Mouse (Mus musculus): ENCODE measurements around the gene Lemd2. TPM values are rescaled to one million over a fixed set of nuclear protein-coding genes. Genes with fewer than 3 reads are reported as not detected.
"Not testable (repeated sequence)": the region's sequence is repeated elsewhere in the genome, so short reads cannot be mapped to it uniquely, and the experiment has no call there.

The Lemd2 gene
- polyA plus RNA-seq, 1 experiment from 2014 or later, result 12.8 TPM

GRCm38 (mm10) chr17:27231586-27231985 lies 27.3 kb upstream of the Lemd2 start:
- not testable (repeated sequence) for H3K4me1 ChIP-seq (ENCODE audit: control insufficient read depth in 2 of 2, insufficient read depth in 2 of 2, low read length in 2 of 2); ATAC-seq (ENCODE audit: insufficient number of reproducible peaks, insufficient read depth, low FRiP score, low read depth); H3K9me3 ChIP-seq (ENCODE audit: control insufficient read depth, low read length); H3K36me3 ChIP-seq (ENCODE audit: control insufficient read depth, insufficient read depth, low read length); H3K9ac ChIP-seq (ENCODE audit: low read length); H3K27ac ChIP-seq (replicated peaks in 1 of 2; ENCODE audit: control insufficient read depth in 1 of 2, insufficient read depth in 1 of 2, low read depth in 2 of 2, low read length in 2 of 2); H3K4me2 ChIP-seq (ENCODE audit: low read length); H3K4me3 ChIP-seq (ENCODE audit: control insufficient read depth in 1 of 2, insufficient read depth in 1 of 2, low read depth in 1 of 2, low read length in 2 of 2)
- 90% methylated on average over 4 of the region's 4 CpGs for WGBS
- peaks cover 52% of the 10 kb centered on the region for H3K27me3 ChIP-seq (ENCODE audit: control insufficient read depth, insufficient read depth, low read length)

- WGBS, result 59% methylated on average over 5 of the region's 6 CpGs
- Histone ChIP-seq H3K4me2 (ENCODE audit: low read length) (no peak overlapping the region), H3K9ac (ENCODE audit: low read length) (no peak overlapping the region), H3K27ac (replicated peaks in 1 of 2; ENCODE audit: control insufficient read depth in 1 of 2, insufficient read depth in 1 of 2, low read depth in 2 of 2, low read length in 2 of 2) (no peak overlapping the region), H3K27me3 (ENCODE audit: control insufficient read depth, insufficient read depth, low read length) (peaks cover 49% of the 10 kb centered on the region), H3K4me3 (ENCODE audit: control insufficient read depth in 1 of 2, insufficient read depth in 1 of 2, low read depth in 1 of 2, low read length in 2 of 2) (no peak overlapping the region), H3K9me3 (ENCODE audit: control insufficient read depth, low read length) (no peaks in the 10 kb centered on the region), H3K36me3 (ENCODE audit: control insufficient read depth, insufficient read depth, low read length) (no peaks in the 10 kb centered on the region), H3K4me1 (ENCODE audit: control insufficient read depth in 2 of 2, insufficient read depth in 2 of 2, low read length in 2 of 2) (no peaks in the 10 kb centered on the region)
- no peak for ATAC-seq (ENCODE audit: insufficient number of reproducible peaks, insufficient read depth, low FRiP score, low read depth)
These were observed 26.9 kb upstream of the Lemd2 start for GRCm38 (mm10) chr17:27231146-27231503.

GRCm38 (mm10) chr17:27230455-27231145 lies 26.3 kb upstream of the Lemd2 start:
- 47% methylated on average over 8 of the region's 8 CpGs for WGBS
- no peaks in the 10 kb centered on the region for H3K9me3 ChIP-seq (ENCODE audit: control insufficient read depth, low read length)
- no peak overlapping the region for H3K9ac ChIP-seq (ENCODE audit: low read length)
- H3K36me3 ChIP-seq (ENCODE audit: control insufficient read depth, insufficient read depth, low read length), result no peaks in the 10 kb centered on the region
- peaks cover 45% of the 10 kb centered on the region for H3K27me3 ChIP-seq (ENCODE audit: control insufficient read depth, insufficient read depth, low read length)
- ATAC-seq (ENCODE audit: insufficient number of reproducible peaks, insufficient read depth, low FRiP score, low read depth), result no peak
- no peak overlapping the region for H3K4me2 ChIP-seq (ENCODE audit: low read length)
- no peak overlapping the region for H3K27ac ChIP-seq (replicated peaks in 1 of 2; ENCODE audit: control insufficient read depth in 1 of 2, insufficient read depth in 1 of 2, low read depth in 2 of 2, low read length in 2 of 2)
- H3K4me3 ChIP-seq (ENCODE audit: control insufficient read depth in 1 of 2, insufficient read depth in 1 of 2, low read depth in 1 of 2, low read length in 2 of 2), result no peak overlapping the region
- H3K4me1 ChIP-seq (ENCODE audit: control insufficient read depth in 2 of 2, insufficient read depth in 2 of 2, low read length in 2 of 2), result no peaks in the 10 kb centered on the region

- no peaks in the 10 kb centered on the region for H3K9me3 ChIP-seq (ENCODE audit: control insufficient read depth, low read length)
- no peak overlapping the region for H3K9ac ChIP-seq (ENCODE audit: low read length)
- no peak overlapping the region for H3K4me3 ChIP-seq (ENCODE audit: control insufficient read depth in 1 of 2, insufficient read depth in 1 of 2, low read depth in 1 of 2, low read length in 2 of 2)
- ATAC-seq (ENCODE audit: insufficient number of reproducible peaks, insufficient read depth, low FRiP score, low read depth), result no peak
- H3K36me3 ChIP-seq (ENCODE audit: control insufficient read depth, insufficient read depth, low read length), result no peaks in the 10 kb centered on the region
- 23% methylated on average over 14 of the region's 14 CpGs for WGBS
- no peak overlapping the region for H3K27ac ChIP-seq (replicated peaks in 1 of 2; ENCODE audit: control insufficient read depth in 1 of 2, insufficient read depth in 1 of 2, low read depth in 2 of 2, low read length in 2 of 2)
- H3K4me1 ChIP-seq (ENCODE audit: control insufficient read depth in 2 of 2, insufficient read depth in 2 of 2, low read length in 2 of 2), result no peaks in the 10 kb centered on the region
- H3K4me2 ChIP-seq (ENCODE audit: low read length), result no peak overlapping the region
- H3K27me3 ChIP-seq (ENCODE audit: control insufficient read depth, insufficient read depth, low read length), result peaks cover 52% of the 10 kb centered on the region
These were observed 25.6 kb upstream of the Lemd2 start for GRCm38 (mm10) chr17:27229710-27230454.

- no peak overlapping the region for H3K4me2 ChIP-seq (ENCODE audit: low read length)
- ATAC-seq (ENCODE audit: insufficient number of reproducible peaks, insufficient read depth, low FRiP score, low read depth), result no peak
- H3K27ac ChIP-seq (replicated peaks in 1 of 2; ENCODE audit: control insufficient read depth in 1 of 2, insufficient read depth in 1 of 2, low read depth in 2 of 2, low read length in 2 of 2), result no peak overlapping the region
- H3K9me3 ChIP-seq (ENCODE audit: control insufficient read depth, low read length), result no peaks in the 10 kb centered on the region
- no peak overlapping the region for H3K9ac ChIP-seq (ENCODE audit: low read length)
- no peaks in the 10 kb centered on the region for H3K36me3 ChIP-seq (ENCODE audit: control insufficient read depth, insufficient read depth, low read length)
- WGBS, result 23% methylated on average over 11 of the region's 11 CpGs
- no peaks in the 10 kb centered on the region for H3K4me1 ChIP-seq (ENCODE audit: control insufficient read depth in 2 of 2, insufficient read depth in 2 of 2, low read length in 2 of 2)
- peaks cover 52% of the 10 kb centered on the region for H3K27me3 ChIP-seq (ENCODE audit: control insufficient read depth, insufficient read depth, low read length)
- H3K4me3 ChIP-seq (ENCODE audit: control insufficient read depth in 1 of 2, insufficient read depth in 1 of 2, low read depth in 1 of 2, low read length in 2 of 2), result no peak overlapping the region
These were observed 24.1 kb upstream of the Lemd2 start for GRCm38 (mm10) chr17:27228216-27228915.

- Histone ChIP-seq H3K4me1 (ENCODE audit: control insufficient read depth in 2 of 2, insufficient read depth in 2 of 2, low read length in 2 of 2) (no peaks in the 10 kb centered on the region), H3K36me3 (ENCODE audit: control insufficient read depth, insufficient read depth, low read length) (no peaks in the 10 kb centered on the region), H3K27ac (replicated peaks in 1 of 2; ENCODE audit: control insufficient read depth in 1 of 2, insufficient read depth in 1 of 2, low read depth in 2 of 2, low read length in 2 of 2) (no peak overlapping the region), H3K4me3 (ENCODE audit: control insufficient read depth in 1 of 2, insufficient read depth in 1 of 2, low read depth in 1 of 2, low read length in 2 of 2) (no peak overlapping the region), H3K9ac (ENCODE audit: low read length) (no peak overlapping the region), H3K9me3 (ENCODE audit: control insufficient read depth, low read length) (0 out of 2 replicates have a peak, but pooled peaks cover 2% of the 10 kb centered on the region), H3K27me3 (ENCODE audit: control insufficient read depth, insufficient read depth, low read length) (peaks cover 52% of the 10 kb centered on the region), H3K4me2 (ENCODE audit: low read length) (no peak overlapping the region)
- no peak for ATAC-seq (ENCODE audit: insufficient number of reproducible peaks, insufficient read depth, low FRiP score, low read depth)
- WGBS, result 63% methylated on average over 7 of the region's 7 CpGs
These were observed 23.0 kb upstream of the Lemd2 start for GRCm38 (mm10) chr17:27227258-27227657.

- ATAC-seq (ENCODE audit: insufficient number of reproducible peaks, insufficient read depth, low FRiP score, low read depth), result no peak
- no peak overlapping the region for H3K9ac ChIP-seq (ENCODE audit: low read length)
- H3K4me1 ChIP-seq (ENCODE audit: control insufficient read depth in 2 of 2, insufficient read depth in 2 of 2, low read length in 2 of 2), result no peaks in the 10 kb centered on the region
- H3K4me2 ChIP-seq (ENCODE audit: low read length), result no peak overlapping the region
- H3K27ac ChIP-seq (replicated peaks in 1 of 2; ENCODE audit: control insufficient read depth in 1 of 2, insufficient read depth in 1 of 2, low read depth in 2 of 2, low read length in 2 of 2), result no peak overlapping the region
- H3K9me3 ChIP-seq (ENCODE audit: control insufficient read depth, low read length), result 0 out of 2 replicates have a peak, but pooled peaks cover 2% of the 10 kb centered on the region
- 37% methylated on average over 3 of the region's 3 CpGs for WGBS
- no peaks in the 10 kb centered on the region for H3K36me3 ChIP-seq (ENCODE audit: control insufficient read depth, insufficient read depth, low read length)
- peaks cover 52% of the 10 kb centered on the region for H3K27me3 ChIP-seq (ENCODE audit: control insufficient read depth, insufficient read depth, low read length)
- no peak overlapping the region for H3K4me3 ChIP-seq (ENCODE audit: control insufficient read depth in 1 of 2, insufficient read depth in 1 of 2, low read depth in 1 of 2, low read length in 2 of 2)
These were observed 22.4 kb upstream of the Lemd2 start for GRCm38 (mm10) chr17:27226701-27227100.
